Mouse (Mus musculus) heart, postnatal 0 days (tissue): ENCODE measurements at regions not wholly inside any gene's neighbourhood (a gene's known extent, or its start where the extent isn't known, plus 50 kb on each side); places are given as distances from the start of the nearest gene placed in this dataset.

Source experiments
- ATAC-seq: fragments of 200-750 bp; cut with Nextera tagmentation; 2 replicates; pipeline ENCODE4 v1.8.0; 2017; ENCODE audit warnings: low read depth, moderate number of reproducible peaks, moderate library complexity; ENCODE audit not compliant: insufficient read depth
- DNase-seq: peaks from one replicate; pipeline ENCODE4 v3.0.0-alpha.2; 2016; ENCODE audit warnings: low spot score
- H3K27ac ChIP-seq: fragments of 300-500 bp; sonication (generic); 2 replicates; pipeline ENCODE4 v1.5.1; 2014; ENCODE audit warnings: low read depth, mild to moderate bottlenecking
- H3K27me3 ChIP-seq: fragments of 300-500 bp; sonication (generic); 2 replicates; pipeline ENCODE4 v1.6.1; 2014; ENCODE audit warnings: low read length, mixed read lengths; ENCODE audit not compliant: control insufficient read depth, insufficient read depth
- H3K36me3 ChIP-seq: fragments of 300-500 bp; sonication (generic); replicated peaks from 2 replicates; pipeline ENCODE4 v1.6.1; 2014; ENCODE audit warnings: low read length, mixed read lengths; ENCODE audit not compliant: control insufficient read depth, insufficient read depth
- H3K4me1 ChIP-seq: fragments of 300-500 bp; sonication (generic); 2 replicates; pipeline ENCODE4 v1.6.1; 2014; ENCODE audit warnings: antibody characterized with exemption; ENCODE audit not compliant: control insufficient read depth, insufficient read depth
- H3K4me2 ChIP-seq: fragments of 300-500 bp; sonication (generic); 2 replicates; pipeline ENCODE4 v1.6.1; 2014; ENCODE audit warnings: low read depth, mild to moderate bottlenecking, low read length, moderate library complexity
- H3K4me3 ChIP-seq: fragments of 300-500 bp; sonication (generic); 2 replicates; pipeline ENCODE4 v1.5.1; 2014; ENCODE audit warnings: low read depth, low read length
- H3K9ac ChIP-seq: fragments of 300-500 bp; sonication (generic); replicated peaks from 2 replicates; pipeline ENCODE4 v1.6.1; 2014; ENCODE audit warnings: low read depth, low read length, mixed read lengths
- H3K9me3 ChIP-seq: fragments of 300-500 bp; sonication (generic); replicated peaks from 2 replicates; pipeline ENCODE4 v1.6.1; 2016; ENCODE audit warnings: low read length; ENCODE audit not compliant: control insufficient read depth
- CTCF ChIP-seq: IDR thresholded peaks from 2 replicates; pipeline ENCODE4 v1.5.1; 2016; ENCODE audit warnings: antibody characterized with exemption, control low read depth, low read depth
- EP300 ChIP-seq: IDR thresholded peaks from 2 replicates; pipeline ENCODE4 v1.6.1; 2016; ENCODE audit warnings: antibody characterized with exemption, low read depth
- WGBS: fragments of 180-500 bp; shearing (Covaris S2); extraction: QIAGEN DNeasy Blood & Tissue Kit; methylation state at CpG from one replicate; pipeline ENCODE4 v1.1.7; 2014; 5-methylcytosine and 5-hydroxymethylcytosine counted together

DNA sequence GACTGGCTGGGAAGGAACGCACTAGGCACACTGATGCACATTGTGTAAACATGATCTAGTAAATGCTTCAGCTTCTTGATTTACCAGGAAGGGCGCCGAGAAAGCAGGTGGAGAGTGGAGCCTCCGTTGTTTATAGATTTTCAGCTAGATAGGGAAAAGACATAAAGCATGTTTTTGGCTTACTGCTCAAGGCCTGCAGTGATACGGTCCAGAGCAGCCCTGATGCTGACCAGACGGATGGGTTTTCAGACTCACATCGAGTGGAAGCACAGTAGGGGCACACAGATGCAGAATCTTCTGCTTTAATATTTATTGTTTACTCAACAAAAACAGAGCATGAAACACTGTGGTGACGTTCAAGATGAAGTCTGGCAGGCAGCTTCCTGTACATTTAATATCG is 331.3 kb upstream of the Gm5148 start:
- Histone ChIP-seq H3K9ac (no peak overlapping the region), H3K27ac (no peak overlapping the region), H3K9me3 (no peaks in the 10 kb centered on the region), H3K4me1 (no peaks in the 10 kb centered on the region), H3K27me3 (no peaks in the 10 kb centered on the region), H3K4me2 (no peak overlapping the region), H3K4me3 (no peak overlapping the region), H3K36me3 (no peaks in the 10 kb centered on the region)
- ATAC-seq = no peak
- no peak for TF ChIP-seq EP300
- TF ChIP-seq CTCF = no peak
- WGBS = 81% methylated on average over 9 of the region's 9 CpGs
- no peak for DNase-seq

DNA sequence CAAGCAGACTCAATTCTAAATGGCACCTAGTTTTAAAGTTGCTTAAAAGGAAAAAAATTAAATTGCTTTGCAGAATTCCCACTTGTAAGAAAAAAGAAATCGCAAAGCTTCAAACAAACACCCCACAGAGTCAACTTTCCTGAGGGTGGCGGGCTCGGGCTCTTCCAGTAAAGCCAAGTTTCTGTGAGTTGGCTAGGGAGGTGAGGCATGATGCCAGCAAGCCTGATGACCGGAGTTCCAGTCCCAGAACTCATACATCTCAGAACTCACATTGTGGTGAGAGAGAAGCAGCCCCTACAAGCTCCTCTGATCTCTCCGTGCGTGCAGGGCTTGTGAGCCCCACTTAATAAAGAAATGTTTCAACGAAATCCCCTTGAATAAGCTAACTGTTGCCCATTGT is 328.7 kb upstream of the Gm5148 start:
- Histone ChIP-seq H3K27me3 (no peaks in the 10 kb centered on the region), H3K27ac (no peak overlapping the region), H3K4me2 (no peak overlapping the region), H3K9me3 (no peaks in the 10 kb centered on the region), H3K36me3 (no peaks in the 10 kb centered on the region), H3K4me1 (peaks cover 9% of the 10 kb centered on the region; the same call in 1 of the 2 replicates), H3K9ac (no peak overlapping the region), H3K4me3 (no peak overlapping the region)
- 85% methylated on average over 7 of the region's 7 CpGs for WGBS
- DNase-seq (no peak), ATAC-seq (no peak)
- no peak for TF ChIP-seq CTCF

DNA sequence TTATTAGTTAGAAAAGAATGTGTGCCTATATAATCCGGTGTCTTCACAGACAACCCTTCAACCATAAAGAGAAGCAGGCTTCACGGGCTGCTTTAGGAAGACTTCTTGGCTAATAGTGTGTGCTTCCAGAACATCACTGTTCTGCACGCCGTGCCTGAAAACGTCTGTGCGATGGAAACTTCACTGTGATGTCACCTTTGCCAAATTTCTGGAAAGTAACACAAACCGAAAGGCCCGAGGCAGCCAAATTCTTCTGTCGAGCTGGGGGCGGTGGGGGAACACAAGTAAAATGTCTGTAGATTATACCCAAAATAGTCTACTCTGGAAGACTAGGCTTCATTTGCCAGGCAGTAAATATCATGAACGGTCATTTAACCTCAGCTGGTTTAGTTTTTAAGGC is 327.5 kb upstream of the Gm5148 start:
- H3K27ac ChIP-seq = no peak overlapping the region
- WGBS = 79% methylated on average over 11 of the region's 11 CpGs
- no peak for ATAC-seq

DNA sequence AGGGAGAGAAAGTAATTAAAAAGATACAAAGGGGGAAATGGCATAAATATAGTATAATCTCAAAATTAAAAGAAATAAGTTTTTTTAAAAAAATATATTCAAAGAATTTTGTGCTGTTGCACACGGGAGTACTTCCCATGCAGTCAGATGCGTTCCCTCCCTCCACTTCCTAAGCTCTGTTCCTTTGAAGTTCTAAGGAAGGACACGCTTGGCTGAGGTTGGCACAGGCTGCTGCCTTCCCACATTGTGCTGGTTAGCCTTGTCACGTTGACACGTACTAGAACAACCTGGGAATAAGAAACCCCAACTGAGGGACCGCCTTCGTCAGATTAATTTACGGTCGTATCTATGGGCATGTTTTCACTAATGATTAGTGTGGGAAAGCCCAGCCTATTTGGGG is 326.6 kb upstream of the Gm5148 start:
- no peak overlapping the region for H3K4me2 ChIP-seq
- 77% methylated on average over 9 of the region's 9 CpGs for WGBS
- TF ChIP-seq CTCF = no peak
- TF ChIP-seq EP300 = no peak
- H3K27ac ChIP-seq = no peak overlapping the region
- no peaks in the 10 kb centered on the region for H3K9me3 ChIP-seq
- no peak for DNase-seq
- no peak for ATAC-seq
- no peaks in the 10 kb centered on the region for H3K27me3 ChIP-seq
- peaks cover 9% of the 10 kb centered on the region; the same call in 1 of the 2 replicates for H3K4me1 ChIP-seq
- no peaks in the 10 kb centered on the region for H3K36me3 ChIP-seq
- no peak overlapping the region for H3K4me3 ChIP-seq
- no peak overlapping the region for H3K9ac ChIP-seq

More for the DNA sequence above, 327.5 kb upstream of the Gm5148 start:
- Histone ChIP-seq H3K4me1 (peaks cover 9% of the 10 kb centered on the region; the same call in 1 of the 2 replicates), H3K4me3 (no peak overlapping the region), H3K4me2 (no peak overlapping the region), H3K9ac (no peak overlapping the region), H3K27me3 (no peaks in the 10 kb centered on the region), H3K9me3 (no peaks in the 10 kb centered on the region), H3K36me3 (no peaks in the 10 kb centered on the region)
- DNase-seq = no peak
- no peak for TF ChIP-seq EP300
- TF ChIP-seq CTCF = no peak

DNA sequence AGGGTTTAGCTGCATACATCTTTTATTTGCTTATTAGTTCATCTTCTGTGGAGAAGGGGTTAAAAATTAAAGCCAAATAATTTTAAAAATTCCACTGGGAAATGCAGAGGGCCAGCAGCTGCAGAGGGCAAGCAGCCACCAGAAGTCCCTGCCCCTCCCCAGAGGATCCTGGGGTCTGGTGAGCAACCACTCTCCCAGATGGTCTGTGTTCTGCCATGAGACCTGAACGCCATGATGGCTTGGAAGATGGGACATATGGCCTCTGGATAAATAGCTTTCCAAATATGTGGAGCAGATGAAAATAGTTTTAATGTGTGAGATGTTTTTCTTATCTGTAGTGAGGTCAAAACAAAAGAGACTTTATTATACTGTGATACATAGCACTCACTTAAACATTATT is 326.1 kb upstream of the Gm5148 start:
- no peak overlapping the region for H3K4me2 ChIP-seq
- H3K27me3 ChIP-seq = no peaks in the 10 kb centered on the region
- H3K4me1 ChIP-seq = peaks cover 9% of the 10 kb centered on the region; the same call in 1 of the 2 replicates
- ATAC-seq (no peak), DNase-seq (peak; percentile 6)
- no peak overlapping the region for H3K9ac ChIP-seq
- H3K4me3 ChIP-seq = no peak overlapping the region
- H3K27ac ChIP-seq = no peak overlapping the region; the same call in 1 of the 2 replicates
- no peaks in the 10 kb centered on the region for H3K9me3 ChIP-seq
- no peaks in the 10 kb centered on the region for H3K36me3 ChIP-seq
- TF ChIP-seq EP300 = no peak
- TF ChIP-seq CTCF = no peak
- WGBS = 63% methylated on average over 1 of the region's 1 CpGs

DNA sequence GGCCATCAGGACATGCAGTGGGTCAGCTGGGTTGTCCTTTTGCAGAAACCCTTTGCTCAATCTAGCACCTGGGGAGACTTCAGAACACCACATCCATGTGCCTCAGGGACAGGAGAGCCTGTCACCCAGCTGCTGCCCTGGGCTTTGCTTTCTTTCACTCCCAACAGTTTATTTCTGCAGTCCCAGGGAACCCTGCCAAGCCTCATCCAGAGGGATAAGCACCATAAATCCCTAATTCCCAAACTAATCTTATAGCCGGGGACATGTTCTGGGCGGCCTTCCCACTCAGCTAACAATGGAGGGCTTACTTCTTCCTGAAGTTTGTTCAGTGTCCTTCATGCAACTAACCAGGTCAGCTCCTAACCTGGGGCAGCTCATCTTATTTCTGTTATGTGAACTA is 325.0 kb upstream of the Gm5148 start:
- DNase-seq = peak; percentile 10
- Histone ChIP-seq H3K36me3 (no peaks in the 10 kb centered on the region), H3K4me3 (no peak overlapping the region), H3K9me3 (no peaks in the 10 kb centered on the region), H3K4me2 (no peak overlapping the region), H3K9ac (no peak overlapping the region), H3K27ac (no peak overlapping the region), H3K27me3 (no peaks in the 10 kb centered on the region), H3K4me1 (peaks cover 9% of the 10 kb centered on the region; the same call in 1 of the 2 replicates)
- TF ChIP-seq EP300 (no peak), CTCF (no peak)
- ATAC-seq = no peak
- WGBS = 22% methylated on average over 2 of the region's 2 CpGs
